In the genomic region with DNA sequence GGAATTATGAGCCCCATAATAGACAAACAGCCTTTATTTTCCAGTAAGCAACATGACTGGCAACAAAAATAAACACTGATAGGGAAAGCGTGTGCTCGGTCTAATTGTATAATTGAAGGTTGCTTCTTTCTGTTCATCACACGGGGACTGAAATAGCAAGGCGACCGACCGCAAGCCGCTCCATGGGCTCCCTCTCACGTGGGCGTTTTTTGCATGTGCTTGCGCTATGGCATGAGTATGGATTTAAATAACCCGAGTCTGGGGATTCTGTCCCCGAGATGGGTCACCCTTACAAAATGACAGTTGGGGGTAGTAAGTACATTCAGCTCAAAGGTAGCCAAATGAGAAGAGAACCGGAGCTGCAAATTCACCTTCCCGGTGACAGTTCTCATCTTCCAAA, we compare ENCODE assay signal across 28 mouse cellular contexts.
A peak's percentile ranks its signal among the peaks of the same experiment; 100 is the strongest.
DNase-seq lines count a peak whose midpoint lies in the region; ATAC-seq lines count a peak whose summit lies in the region.
"Had no signal": no experiment of that assay in that cellular context is flagged by ENCODE, and none has a peak within 500 bp of the region (broad histone marks: within the 10 kb centered on the region; RNA-seq: fewer than 3 reads in every experiment).

No protein-coding gene starts in this region.

- H3K27me3 ChIP-seq in heart, embryonic 11.5 days (ENCODE audit: control insufficient read depth, insufficient read depth, low read length): no peaks in the 10 kb centered on the region
- H3K27me3 ChIP-seq in heart, embryonic 14.5 days (ENCODE audit: control insufficient read depth, insufficient read depth, low read length): no peaks in the 10 kb centered on the region
- no peaks in the 10 kb centered on the region for H3K27me3 ChIP-seq in midbrain, embryonic 15.5 days (replicated peaks)
- H3K27me3 ChIP-seq in midbrain, embryonic 11.5 days (ENCODE audit: control insufficient read depth, insufficient read depth, low read length): no peaks in the 10 kb centered on the region
- H3K27me3 ChIP-seq: embryonic facial prominence, embryonic 12.5 days; embryonic facial prominence, embryonic 15.5 days; forebrain, embryonic 12.5 days; forebrain, embryonic 15.5 days had no signal

- no peaks in the 10 kb centered on the region for H3K4me1 ChIP-seq in heart, embryonic 11.5 days (ENCODE audit: control insufficient read depth, insufficient read depth, low read length)
- H3K4me1 ChIP-seq in heart, embryonic 14.5 days (ENCODE audit: control insufficient read depth in 2 of 2, insufficient read depth in 2 of 2, low read length in 2 of 2): no peaks in the 10 kb centered on the region
- H3K4me1 ChIP-seq in midbrain, embryonic 15.5 days: no peaks in the 10 kb centered on the region
- no peaks in the 10 kb centered on the region for H3K4me1 ChIP-seq in midbrain, embryonic 11.5 days (ENCODE audit: control insufficient read depth, insufficient read depth, low read length)
- H3K4me1 ChIP-seq: embryonic facial prominence, embryonic 12.5 days; embryonic facial prominence, embryonic 15.5 days; forebrain, embryonic 12.5 days; forebrain, embryonic 15.5 days had no signal

- intact Hi-C loops in heart, postnatal 10 days (cut with DNase I): no loop called here

- 62% methylated on average over 14 of the region's 14 CpGs for WGBS in heart, embryonic 11.5 days (ENCODE audit: insufficient replicate concordance)
- 49% methylated on average over 14 of the region's 14 CpGs for WGBS in heart, embryonic 14.5 days
- WGBS in midbrain, embryonic 15.5 days: 85% methylated on average over 14 of the region's 14 CpGs
- WGBS in midbrain, embryonic 11.5 days: 91% methylated on average over 14 of the region's 14 CpGs

- peak overlapping the region; percentile 47 for H3K4me2 ChIP-seq in heart, embryonic 11.5 days
- peak overlapping the region; percentile 49 for H3K4me2 ChIP-seq in heart, embryonic 14.5 days (ENCODE audit: low read length)
- no peak overlapping the region for H3K4me2 ChIP-seq in midbrain, embryonic 15.5 days
- H3K4me2 ChIP-seq in midbrain, embryonic 11.5 days: no peak overlapping the region
- H3K4me2 ChIP-seq: embryonic facial prominence, embryonic 12.5 days; embryonic facial prominence, embryonic 15.5 days; forebrain, embryonic 12.5 days; forebrain, embryonic 15.5 days; hindbrain, embryonic 14.5 days had no signal

- DNase-seq in heart, adult 9 months (ENCODE audit: low spot score in 2 of 2): no peak
- no peak for DNase-seq in heart, postnatal 10 days
- DNase-seq in midbrain, embryonic 11.5 days (ENCODE audit: low spot score, missing footprints): no peak
- DNase-seq in brain, adult 2 months (ENCODE audit: low read depth, low spot score): peak; percentile 25
- DNase-seq: adrenal gland, postnatal 10 days; adrenal gland, postnatal 36 days; cerebellum, adult 11 months; cerebellum, adult 2 months; cerebellum, adult 9-11 months; cerebellum, postnatal 25 days; gastrocnemius, adult 2 months; gastrocnemius, postnatal 14 days; heart, adult 2 months; heart, postnatal 4 days; kidney, adult 2 months had no signal

- no peaks in the 10 kb centered on the region for H3K36me3 ChIP-seq in heart, embryonic 11.5 days (ENCODE audit: control insufficient read depth, insufficient read depth, low read length)
- H3K36me3 ChIP-seq in heart, embryonic 14.5 days (ENCODE audit: control insufficient read depth, insufficient read depth, low read length): no peaks in the 10 kb centered on the region
- no peaks in the 10 kb centered on the region for H3K36me3 ChIP-seq in midbrain, embryonic 15.5 days (replicated peaks)
- no peaks in the 10 kb centered on the region for H3K36me3 ChIP-seq in midbrain, embryonic 11.5 days (ENCODE audit: control insufficient read depth, insufficient read depth, low read length)
- H3K36me3 ChIP-seq: embryonic facial prominence, embryonic 12.5 days; embryonic facial prominence, embryonic 15.5 days; forebrain, embryonic 12.5 days; forebrain, embryonic 15.5 days had no signal

- H3K9me3 ChIP-seq in heart, embryonic 11.5 days (replicated peaks; ENCODE audit: control insufficient read depth, low read length): no peaks in the 10 kb centered on the region
- H3K9me3 ChIP-seq in heart, embryonic 14.5 days (ENCODE audit: control insufficient read depth, low read length): no peaks in the 10 kb centered on the region
- no peaks in the 10 kb centered on the region for H3K9me3 ChIP-seq in midbrain, embryonic 15.5 days
- no peaks in the 10 kb centered on the region for H3K9me3 ChIP-seq in midbrain, embryonic 11.5 days (ENCODE audit: control insufficient read depth, low read length)
- H3K9me3 ChIP-seq: embryonic facial prominence, embryonic 12.5 days; embryonic facial prominence, embryonic 15.5 days; forebrain, embryonic 12.5 days; forebrain, embryonic 15.5 days had no signal

- no peak overlapping the region for H3K4me3 ChIP-seq in heart, embryonic 11.5 days (ENCODE audit: low read depth, low read length)
- H3K4me3 ChIP-seq in heart, embryonic 14.5 days (ENCODE audit: control insufficient read depth in 1 of 2, insufficient read depth in 1 of 2, low read depth in 1 of 2, low read length in 2 of 2): no peak overlapping the region
- no peak overlapping the region for H3K4me3 ChIP-seq in midbrain, embryonic 15.5 days
- no peak overlapping the region for H3K4me3 ChIP-seq in midbrain, embryonic 11.5 days (ENCODE audit: low read depth, low read length)
- H3K4me3 ChIP-seq: embryonic facial prominence, embryonic 12.5 days; embryonic facial prominence, embryonic 15.5 days; forebrain, embryonic 12.5 days; forebrain, embryonic 15.5 days; gastrocnemius, adult 2 months; heart, adult 2 months had no signal

- ATAC-seq in heart, embryonic 11.5 days (replicated peaks; ENCODE audit: insufficient number of reproducible peaks, low FRiP score, low TSS enrichment): no peak
- no peak for ATAC-seq in heart, embryonic 14.5 days (ENCODE audit: insufficient number of reproducible peaks, insufficient read depth, low FRiP score, low read depth)
- no peak for ATAC-seq in midbrain, embryonic 15.5 days (replicated peaks)
- no peak for ATAC-seq in midbrain, embryonic 11.5 days (ENCODE audit: low FRiP score)
- ATAC-seq in erythroid progenitor cell, adult 5-6 weeks (replicated peaks; ENCODE audit: low FRiP score, poor library complexity, severe bottlenecking): no peak
- ATAC-seq: CD4-positive, CD25-positive, alpha-beta regulatory T cell, adult 4 months; forebrain, embryonic 15.5 days; hindbrain, postnatal 0 days; intestine, postnatal 0 days; Patski had no signal

- H3K27ac ChIP-seq in heart, embryonic 11.5 days (ENCODE audit: low read depth, low read length): no peak overlapping the region
- no peak overlapping the region for H3K27ac ChIP-seq in heart, embryonic 14.5 days (replicated peaks in 1 of 2; ENCODE audit: control insufficient read depth in 1 of 2, insufficient read depth in 1 of 2, low read depth in 2 of 2, low read length in 2 of 2)
- H3K27ac ChIP-seq in midbrain, embryonic 15.5 days: 0 out of 2 replicates have a peak overlapping the region, but pooled peaks have one; percentile 10
- H3K27ac ChIP-seq in midbrain, embryonic 11.5 days (ENCODE audit: low read depth, low read length): no peak overlapping the region
- H3K27ac ChIP-seq: embryonic facial prominence, embryonic 12.5 days; embryonic facial prominence, embryonic 15.5 days; forebrain, embryonic 12.5 days; forebrain, embryonic 15.5 days; gastrocnemius, adult 2 months; heart, adult 2 months; hindbrain, embryonic 14.5 days; hindbrain, postnatal 0 days had no signal

- H3K9ac ChIP-seq in heart, embryonic 11.5 days (ENCODE audit: low read depth, low read length): no peak overlapping the region
- H3K9ac ChIP-seq in heart, embryonic 14.5 days (ENCODE audit: low read length): no peak overlapping the region
- no peak overlapping the region for H3K9ac ChIP-seq in midbrain, embryonic 15.5 days
- H3K9ac ChIP-seq in midbrain, embryonic 11.5 days (ENCODE audit: low read length): no peak overlapping the region
- H3K9ac ChIP-seq: embryonic facial prominence, embryonic 12.5 days; embryonic facial prominence, embryonic 15.5 days; forebrain, embryonic 12.5 days; forebrain, embryonic 15.5 days; hindbrain, embryonic 14.5 days had no signal

Comparison
In these comparisons a context has a peak if more than half of its experiments do, and no peak if none do; other contexts are left out.
1. H3K4me2 ChIP-seq: peak in heart, embryonic 11.5 days (single experiment) and heart, embryonic 14.5 days (single experiment); none in midbrain, embryonic 15.5 days (single experiment) and midbrain, embryonic 11.5 days (single experiment).